ENCODE assay signal across 13 mouse cellular contexts in genomic region chr17:93198717-93199116, GRCm38 (mm10). TPM values are rescaled to one million over a fixed set of nuclear protein-coding genes. Genes with fewer than 3 reads are reported as not detected.
DNase-seq lines count a peak whose midpoint lies in the region; ATAC-seq and TF ChIP-seq lines count a peak whose summit lies in the region.
"Had no signal": no experiment of that assay in that cellular context is flagged by ENCODE, and none has a peak within 500 bp of the region (broad histone marks: within the 10 kb centered on the region; RNA-seq: fewer than 3 reads in every experiment).

Gene Adcyap1 (plus strand): TSS chr17:93199017.

- TF ChIP-seq POLR2A in limb, embryonic 14.5 days (IDR thresholded peaks at IDR 0.05; ENCODE audit: borderline replicate concordance, extremely low read depth, insufficient read depth, insufficient read length) = no peak

- no peaks in the 10 kb centered on the region for H3K36me3 ChIP-seq in hindbrain, embryonic 11.5 days (ENCODE audit: control insufficient read depth, insufficient read depth, low read length)
- no peaks in the 10 kb centered on the region for H3K36me3 ChIP-seq in limb, embryonic 14.5 days (ENCODE audit: control insufficient read depth, insufficient read depth, low read length)
- H3K36me3 ChIP-seq: heart, embryonic 12.5 days had no signal

- H3K9me3 ChIP-seq in hindbrain, embryonic 11.5 days (ENCODE audit: control insufficient read depth, low read length) = no peaks in the 10 kb centered on the region
- H3K9me3 ChIP-seq in limb, embryonic 14.5 days (ENCODE audit: control insufficient read depth, low read length) = no peaks in the 10 kb centered on the region
- H3K9me3 ChIP-seq: heart, embryonic 12.5 days had no signal

- H3K27me3 ChIP-seq in hindbrain, embryonic 11.5 days (ENCODE audit: control insufficient read depth, insufficient read depth, low read length) = peaks cover 45% of the 10 kb centered on the region
- peaks cover 54% of the 10 kb centered on the region for H3K27me3 ChIP-seq in limb, embryonic 14.5 days (ENCODE audit: control insufficient read depth, insufficient read depth, low read length)

- ATAC-seq in hindbrain, embryonic 11.5 days (ENCODE audit: low FRiP score) = no peak
- no peak for ATAC-seq in limb, embryonic 14.5 days (ENCODE audit: low FRiP score, low read depth)
- ATAC-seq: intestine, postnatal 0 days had no signal

- peak within 1 kb of the TSS; percentile 27 for H3K4me3 ChIP-seq in hindbrain, embryonic 11.5 days (ENCODE audit: low read depth, low read length)
- H3K4me3 ChIP-seq in limb, embryonic 14.5 days (replicated peaks; ENCODE audit: low read length) = no peak within 1 kb of the TSS
- H3K4me3 ChIP-seq: layer of hippocampus, adult 2 months had no signal

- no peaks in the 10 kb centered on the region; the same call in 1 of the 2 replicates for H3K4me1 ChIP-seq in hindbrain, embryonic 11.5 days (replicated peaks; ENCODE audit: control insufficient read depth, insufficient read depth, low read length)
- H3K4me1 ChIP-seq in limb, embryonic 14.5 days (ENCODE audit: control insufficient read depth, insufficient read depth, low read length) = peaks cover 14% of the 10 kb centered on the region; the same call in 1 of the 2 replicates

- 27% methylated on average over 10 of the region's 10 CpGs for WGBS in hindbrain, embryonic 11.5 days
- WGBS in limb, embryonic 14.5 days = 29% methylated on average over 10 of the region's 10 CpGs

- peak within 1 kb of the TSS; percentile 55 for H3K27ac ChIP-seq in hindbrain, embryonic 11.5 days (ENCODE audit: low read depth, low read length)
- H3K27ac ChIP-seq in limb, embryonic 14.5 days (replicated peaks; ENCODE audit: low read depth, low read length) = no peak within 1 kb of the TSS
- H3K27ac ChIP-seq: layer of hippocampus, adult 2 months had no signal

- peak within 1 kb of the TSS; percentile 49; the same call in 1 of the 2 replicates for H3K9ac ChIP-seq in hindbrain, embryonic 11.5 days (ENCODE audit: low read depth, low read length)
- H3K9ac ChIP-seq in limb, embryonic 14.5 days (ENCODE audit: low read depth, low read length, severe bottlenecking) = no peak within 1 kb of the TSS
- H3K9ac ChIP-seq: heart, embryonic 12.5 days had no signal

- DNase-seq in retina, embryonic 14.5 days (ENCODE audit: low spot score) = peak; percentile 20
- no peak for DNase-seq in retina, postnatal 1 day
- DNase-seq in hindbrain, embryonic 11.5 days (ENCODE audit: low spot score) = peak; percentile 37
- DNase-seq in limb, embryonic 14.5 days (ENCODE audit: low spot score) = no peak
- no peak for DNase-seq in testis, postnatal 14 days (ENCODE audit: low spot score)
- DNase-seq in Muller cell, postnatal 12 days (ENCODE audit: inconsistent ontology term) = no peak
- DNase-seq in spleen, adult 12 weeks (ENCODE audit: low spot score) = no peak
- no peak for DNase-seq in T-cell, adult 2 months (ENCODE audit: low spot score)

- peak within 1 kb of the TSS; percentile 57 for H3K4me2 ChIP-seq in hindbrain, embryonic 11.5 days (replicated peaks; ENCODE audit: low read depth, low read length)
- peak within 1 kb of the TSS; percentile 14; the same call in 1 of the 2 replicates for H3K4me2 ChIP-seq in limb, embryonic 14.5 days (replicated peaks; ENCODE audit: low read depth, low read length, severe bottlenecking)

RNA-seq across cellular contexts. Expression of gene Adcyap1, which starts in this region (rescaled TPM):
- 18.2 and 19.1 TPM in 2 replicates for polyA plus RNA-seq in hindbrain, embryonic 11.5 days (2014; fragmentation: Nextera tagmentation; extraction: Ambion mirVana)
- 0.50 and 1.1 TPM in 2 replicates for polyA plus RNA-seq in limb, embryonic 14.5 days (2012; rRNA removed)
- polyA plus RNA-seq in limb, embryonic 14.5 days (2014; fragmentation: Nextera tagmentation; extraction: Ambion mirVana) = 1.2 and 1.5 TPM in 2 replicates
- polyA plus RNA-seq: liver, embryonic 16.5 days; testis, adult 2 months had no signal

Comparison
In these comparisons a context has a peak if more than half of its experiments do, and no peak if none do; other contexts are left out.
1. DNase-seq: peak in retina, embryonic 14.5 days (single experiment) and hindbrain, embryonic 11.5 days (single experiment); none in retina, postnatal 1 day (single experiment), limb, embryonic 14.5 days (single experiment), testis, postnatal 14 days (single experiment), Muller cell, postnatal 12 days (single experiment), spleen, adult 12 weeks (single experiment) and T-cell, adult 2 months (single experiment).